Mouse (Mus musculus) stomach, postnatal 0 days (tissue): ENCODE data around the gene Baz2a.

ENCODE experiments used
- CTCF ChIP-seq: IDR thresholded peaks from 2 replicates; pipeline ENCODE4 v1.5.1; 2016; ENCODE audit warnings: antibody characterized with exemption, low read depth, mild to moderate bottlenecking, moderate library complexity
- EP300 ChIP-seq: optimal IDR thresholded peaks from 2 replicates; pipeline ENCODE3; 2016; ENCODE audit warnings: antibody characterized with exemption

- no peak for TF ChIP-seq EP300
- peak; percentile 23 for TF ChIP-seq CTCF
Measured at GRCm38 (mm10) chr10:128066072-128066471, 25.3 kb upstream of the Baz2a start.
